Mouse (Mus musculus) cerebellum, postnatal 25 days (tissue): ENCODE data around the gene Prl2a1.
"Not testable (repeated sequence)": the region's sequence is repeated elsewhere in the genome, so short reads cannot be mapped to it uniquely, and the experiment has no call there.

Experiments
- DNase-seq, 2 experiments: peaks; one replicate each; pipeline ENCODE4 v3.0.0; 2021; ENCODE audit warnings: mixed read lengths in 2 of 2

Prl2a1 gene

DNA sequence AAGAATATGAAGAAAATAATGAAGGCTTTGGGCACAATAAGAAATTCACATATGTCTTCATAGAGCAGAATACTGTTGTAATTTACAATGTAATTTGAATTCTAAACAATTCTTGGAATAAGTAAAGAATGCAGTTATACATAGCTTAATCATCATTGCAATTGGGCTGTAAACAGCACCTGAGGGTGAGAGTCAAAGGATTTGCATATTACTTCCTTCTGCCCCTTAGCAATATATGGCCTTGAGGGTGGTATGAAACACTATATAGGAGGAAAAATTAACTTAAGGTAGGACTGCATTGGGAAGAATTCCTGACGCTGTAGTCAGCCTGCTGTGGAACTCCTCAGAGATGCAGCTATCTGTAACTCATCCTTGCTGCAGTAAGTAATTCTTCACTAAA, at the start of gene Prl2a1:
TSS of gene Prl2a1 (plus strand) at position 301 of the 400 bp plus-strand sequence.
- DNase-seq: no peak

DNA sequence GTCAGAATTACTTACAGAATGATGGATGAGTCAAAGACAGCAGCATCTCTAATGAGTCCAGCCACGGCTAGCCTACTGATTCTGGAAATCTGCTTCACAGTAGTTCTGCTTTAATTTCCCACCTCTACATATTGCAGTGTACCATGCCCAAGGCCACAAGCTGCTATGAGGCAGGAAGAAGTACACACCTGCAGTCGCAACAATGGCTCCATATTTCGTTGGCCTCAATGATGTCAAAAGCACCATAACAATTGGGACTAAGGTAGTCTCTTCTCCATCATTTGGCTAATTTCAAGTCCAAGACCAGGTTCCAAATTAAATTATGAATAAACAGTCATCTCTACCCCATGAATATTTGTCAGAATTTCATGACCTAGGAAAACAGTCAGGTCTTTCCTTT, 20.8 kb upstream of the Prl2a1 start, which contains the start of gene Prl7c1:
TSS of gene Prl7c1 (minus strand) at position 101 of the 400 bp plus-strand sequence.
- not testable (repeated sequence) for DNase-seq

GRCm38 (mm10) chr13:27799303-27799702, 2.2 kb upstream of the Prl2a1 start:
- no peak for DNase-seq

- no peak for DNase-seq
These were observed 1.3 kb downstream of the Prl2a1 start for GRCm38 (mm10) chr13:27802765-27803164.

DNA sequence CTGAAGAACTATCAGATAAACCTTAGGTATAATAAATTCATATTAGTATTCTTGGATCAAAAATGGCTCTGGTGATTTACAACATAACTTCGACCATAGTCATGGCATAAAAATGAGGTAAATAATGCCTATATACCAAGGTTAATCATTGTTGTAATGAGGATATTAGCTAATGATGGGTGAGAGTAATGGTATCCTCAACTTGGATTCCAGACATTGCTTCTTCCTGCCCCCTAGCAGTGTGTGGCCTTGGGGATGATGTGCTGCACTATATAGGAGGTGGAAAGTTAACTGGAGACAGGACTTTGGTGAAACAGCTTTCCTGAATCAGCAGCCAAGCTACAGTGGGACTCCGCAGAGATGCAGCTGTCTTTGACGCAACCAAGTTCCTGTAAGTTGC, 47.6 kb downstream of the Prl2a1 start, which contains the start of gene Prl2c1:
TSS of gene Prl2c1 (plus strand) at position 301 of the 400 bp plus-strand sequence.
- no peak for DNase-seq
